In genomic region chr8:126855914-126856313, GRCm38 (mm10) we compare ENCODE assay signal across 22 mouse cellular contexts.
DNase-seq lines count a peak whose midpoint lies in the region; ATAC-seq and TF ChIP-seq lines count a peak whose summit lies in the region.
"Had no signal": no experiment of that assay in that cellular context is flagged by ENCODE, and none has a peak within 500 bp of the region (broad histone marks: within the 10 kb centered on the region; RNA-seq: fewer than 3 reads in every experiment).

No protein-coding gene starts in this region.

- no peak for TF ChIP-seq CTCF in spleen, adult 2 months (IDR thresholded peaks at IDR 0.05; ENCODE audit: extremely low read depth, insufficient read depth, insufficient read length, insufficient replicate concordance)

- H3K36me3 ChIP-seq in spleen, adult 2 months (ENCODE audit: control insufficient read depth, insufficient read depth, low read length) = no peaks in the 10 kb centered on the region
- H3K36me3 ChIP-seq in embryonic facial prominence, embryonic 10.5 days (replicated peaks) = no peaks in the 10 kb centered on the region
- no peaks in the 10 kb centered on the region for H3K36me3 ChIP-seq in hindbrain, embryonic 16.5 days (ENCODE audit: control insufficient read depth, insufficient read depth, low read length)
- H3K36me3 ChIP-seq: embryonic facial prominence, embryonic 12.5 days; forebrain, embryonic 15.5 days; hindbrain, embryonic 13.5 days; limb, embryonic 12.5 days; liver, embryonic 12.5 days; neural tube, embryonic 12.5 days had no signal

- H3K9ac ChIP-seq in hindbrain, embryonic 16.5 days (ENCODE audit: low read depth, low read length) = no peak overlapping the region
- H3K9ac ChIP-seq: embryonic facial prominence, embryonic 12.5 days; forebrain, embryonic 15.5 days; hindbrain, embryonic 13.5 days; limb, embryonic 12.5 days; liver, embryonic 12.5 days; lung, embryonic 14.5 days; neural tube, embryonic 12.5 days had no signal

- H3K27me3 ChIP-seq in spleen, adult 2 months (ENCODE audit: control insufficient read depth, insufficient read depth, low read length) = no peaks in the 10 kb centered on the region
- H3K27me3 ChIP-seq in embryonic facial prominence, embryonic 10.5 days (replicated peaks; ENCODE audit: low read depth, poor library complexity, severe bottlenecking) = no peaks in the 10 kb centered on the region
- H3K27me3 ChIP-seq in hindbrain, embryonic 16.5 days (replicated peaks; ENCODE audit: control insufficient read depth, insufficient read depth, low read length) = no peaks in the 10 kb centered on the region
- H3K27me3 ChIP-seq: embryonic facial prominence, embryonic 12.5 days; forebrain, embryonic 15.5 days; hindbrain, embryonic 13.5 days; limb, embryonic 12.5 days; liver, embryonic 12.5 days; neural tube, embryonic 12.5 days had no signal

- H3K4me3 ChIP-seq in spleen, adult 2 months (ENCODE audit: extremely low read depth, insufficient read depth, insufficient read length) = no peak overlapping the region
- no peak overlapping the region for H3K4me3 ChIP-seq in embryonic facial prominence, embryonic 10.5 days
- H3K4me3 ChIP-seq in hindbrain, embryonic 16.5 days (ENCODE audit: low read length) = no peak overlapping the region
- H3K4me3 ChIP-seq: embryonic facial prominence, embryonic 12.5 days; erythroblast, embryonic 14.5 days; forebrain, embryonic 15.5 days; hindbrain, embryonic 13.5 days; limb, embryonic 12.5 days; liver, embryonic 12.5 days; neural tube, embryonic 12.5 days had no signal

- no peak for TF ChIP-seq POLR2A in spleen, adult 2 months (IDR thresholded peaks at IDR 0.05; ENCODE audit: low read depth, low read length)

- H3K4me1 ChIP-seq in spleen, adult 2 months (ENCODE audit: control insufficient read depth, insufficient read depth, insufficient read length) = peaks cover 40% of the 10 kb centered on the region; the same call in 1 of the 2 replicates
- peaks cover 24% of the 10 kb centered on the region for H3K4me1 ChIP-seq in embryonic facial prominence, embryonic 10.5 days
- no peaks in the 10 kb centered on the region for H3K4me1 ChIP-seq in hindbrain, embryonic 16.5 days (ENCODE audit: control insufficient read depth, insufficient read depth, low read depth, low read length)

- no peak for DNase-seq in spleen, adult 2 months (ENCODE audit: low read depth in 1 of 2, low spot score in 2 of 2)
- DNase-seq in spleen, postnatal 4 days (ENCODE audit: low spot score in 2 of 2) = no peak
- peak; percentile 90 for DNase-seq in CD4-positive helper T cell, adult 2 months (ENCODE audit: low read depth, low spot score)
- no peak for DNase-seq in embryonic facial prominence, embryonic 10.5 days (ENCODE audit: low spot score)
- peak; percentile 71 to 81 for DNase-seq in natural killer cell, adult 2 months (ENCODE audit: low spot score in 2 of 2)
- DNase-seq in cerebellum, adult 18-20 months = no peak
- no peak for DNase-seq in urinary bladder, adult 18-20 months (ENCODE audit: low spot score in 2 of 2)
- DNase-seq: adrenal gland, postnatal 36 days; cerebellum, adult 9-10 months; gastrocnemius, postnatal 36 days; lung, embryonic 14.5 days; lung, postnatal 4 days had no signal

- 3% methylated on average over 5 of the region's 5 CpGs for WGBS in spleen, adult 2 months
- WGBS in embryonic facial prominence, embryonic 10.5 days = 82% methylated on average over 5 of the region's 5 CpGs
- 84% methylated on average over 5 of the region's 5 CpGs for WGBS in hindbrain, embryonic 16.5 days

- no peak for ATAC-seq in hindbrain, embryonic 16.5 days
- ATAC-seq: forebrain, embryonic 15.5 days; intestine, postnatal 0 days; liver, embryonic 12.5 days had no signal

- no peak overlapping the region for H3K4me2 ChIP-seq in hindbrain, embryonic 16.5 days (ENCODE audit: low read length)
- H3K4me2 ChIP-seq: embryonic facial prominence, embryonic 12.5 days; forebrain, embryonic 15.5 days; hindbrain, embryonic 13.5 days; limb, embryonic 12.5 days; liver, embryonic 12.5 days; lung, embryonic 14.5 days; midbrain, embryonic 11.5 days; neural tube, embryonic 12.5 days had no signal

- H3K27ac ChIP-seq in spleen, adult 2 months (ENCODE audit: insufficient read depth, low read length) = peak overlapping the region; percentile 76
- H3K27ac ChIP-seq in embryonic facial prominence, embryonic 10.5 days (replicated peaks) = peak overlapping the region; percentile 41; the same call in 1 of the 2 replicates
- no peak overlapping the region for H3K27ac ChIP-seq in hindbrain, embryonic 16.5 days (ENCODE audit: low read depth, low read length)
- H3K27ac ChIP-seq: embryonic facial prominence, embryonic 12.5 days; forebrain, embryonic 15.5 days; hindbrain, embryonic 13.5 days; limb, embryonic 12.5 days; liver, embryonic 12.5 days; neural tube, embryonic 12.5 days had no signal

- H3K9me3 ChIP-seq in embryonic facial prominence, embryonic 10.5 days = no peaks in the 10 kb centered on the region
- no peaks in the 10 kb centered on the region for H3K9me3 ChIP-seq in hindbrain, embryonic 16.5 days (ENCODE audit: control insufficient read depth, low read length)
- H3K9me3 ChIP-seq: embryonic facial prominence, embryonic 12.5 days; forebrain, embryonic 15.5 days; hindbrain, embryonic 13.5 days; limb, embryonic 12.5 days; liver, embryonic 12.5 days; neural tube, embryonic 12.5 days had no signal

Comparison
In these comparisons a context has a peak if more than half of its experiments do, and no peak if none do; other contexts are left out.
1. DNase-seq: peak in CD4-positive helper T cell, adult 2 months (single experiment) and natural killer cell, adult 2 months (2 of 2); none in spleen, adult 2 months (0 of 2), spleen, postnatal 4 days (0 of 2), embryonic facial prominence, embryonic 10.5 days (single experiment), cerebellum, adult 18-20 months (0 of 2) and urinary bladder, adult 18-20 months (0 of 2).